Mouse (Mus musculus) c-Kit-positive CD71-positive TER-119-positive erythroid progenitor cells, embryonic 14.5 days (primary cell): ENCODE data around the gene Rln1.

Source experiments
- DNase-seq: peaks from one replicate; pipeline ENCODE4 v3.0.0-alpha.2; 2013; ENCODE audit warnings: low spot score

The Rln1 gene

DNA sequence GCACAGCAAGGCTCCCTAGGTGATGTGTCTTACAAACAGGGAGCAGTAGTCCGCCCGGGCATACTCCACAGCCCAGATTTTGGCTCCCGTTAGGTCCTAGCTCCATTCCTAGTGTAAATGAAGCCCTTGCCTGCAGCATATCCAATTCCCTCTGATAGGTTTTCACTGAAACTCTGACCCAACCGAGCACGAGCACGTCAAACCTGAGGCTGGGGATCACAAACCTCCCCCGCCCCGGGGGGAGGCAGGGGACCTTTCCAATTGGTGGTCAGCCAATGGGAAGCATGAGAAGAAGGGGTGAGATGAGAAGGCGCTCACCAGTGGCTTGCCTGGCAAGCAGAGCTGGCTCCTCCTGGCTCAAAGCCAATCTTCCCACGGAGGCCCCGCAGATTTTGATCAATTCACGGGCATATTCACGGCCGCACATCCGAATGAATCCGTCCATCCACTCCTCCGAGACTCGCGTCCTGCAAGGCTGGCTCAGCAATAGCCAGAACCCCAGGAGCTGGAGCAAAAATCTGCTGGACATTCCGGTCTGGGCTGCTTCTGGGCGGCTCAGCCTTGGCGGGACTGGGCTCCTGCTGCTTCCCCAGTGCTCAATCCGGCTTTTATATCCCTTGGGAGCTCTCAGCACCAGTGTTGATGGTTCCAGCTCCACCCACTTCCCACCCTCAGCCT, at the start of gene Rln1:
TSS of gene Rln1 (minus strand) at position 603 of the 678 bp plus-strand sequence.
- DNase-seq = no peak

DNA sequence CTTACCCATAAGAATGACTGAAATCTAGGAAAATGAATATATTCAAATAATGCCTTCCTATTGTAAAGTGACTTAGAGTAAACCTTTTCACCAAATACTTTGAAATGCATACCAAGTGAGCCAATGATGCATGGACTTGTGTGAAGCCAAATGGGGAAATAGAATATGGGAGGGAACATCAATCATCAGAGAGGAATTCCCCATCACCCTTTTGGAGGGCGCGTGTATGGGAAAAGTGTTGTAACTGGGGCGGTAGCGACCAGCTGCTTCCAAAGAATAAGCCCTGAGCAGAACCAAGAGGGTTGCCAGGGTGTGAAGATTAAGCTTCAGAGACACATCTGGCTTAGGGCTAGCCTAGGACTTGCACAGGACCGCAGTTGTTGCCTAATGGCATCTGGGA, 48.9 kb upstream of the Rln1 start:
- DNase-seq = no peak

- DNase-seq = no peak
These were observed 45.6 kb upstream of the Rln1 start for GRCm38 (mm10) chr19:29379839-29380603.

- DNase-seq = no peak
These were observed 41.9 kb upstream of the Rln1 start for GRCm38 (mm10) chr19:29376382-29376781.

GRCm38 (mm10) chr19:29374947-29375346, 40.5 kb upstream of the Rln1 start:
- no peak for DNase-seq

DNA sequence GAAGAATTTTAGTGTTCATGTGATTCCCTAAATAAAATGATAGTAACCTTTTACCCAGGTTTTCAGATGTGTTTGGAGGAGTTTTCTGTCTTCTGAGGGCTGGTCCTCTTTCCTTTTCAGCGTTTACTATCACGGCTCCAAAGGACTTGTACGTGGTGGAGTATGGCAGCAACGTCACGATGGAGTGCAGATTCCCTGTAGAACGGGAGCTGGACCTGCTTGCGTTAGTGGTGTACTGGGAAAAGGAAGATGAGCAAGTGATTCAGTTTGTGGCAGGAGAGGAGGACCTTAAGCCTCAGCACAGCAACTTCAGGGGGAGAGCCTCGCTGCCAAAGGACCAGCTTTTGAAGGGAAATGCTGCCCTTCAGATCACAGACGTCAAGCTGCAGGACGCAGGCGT, 39.0 kb upstream of the Rln1 start:
- DNase-seq = no peak

DNA sequence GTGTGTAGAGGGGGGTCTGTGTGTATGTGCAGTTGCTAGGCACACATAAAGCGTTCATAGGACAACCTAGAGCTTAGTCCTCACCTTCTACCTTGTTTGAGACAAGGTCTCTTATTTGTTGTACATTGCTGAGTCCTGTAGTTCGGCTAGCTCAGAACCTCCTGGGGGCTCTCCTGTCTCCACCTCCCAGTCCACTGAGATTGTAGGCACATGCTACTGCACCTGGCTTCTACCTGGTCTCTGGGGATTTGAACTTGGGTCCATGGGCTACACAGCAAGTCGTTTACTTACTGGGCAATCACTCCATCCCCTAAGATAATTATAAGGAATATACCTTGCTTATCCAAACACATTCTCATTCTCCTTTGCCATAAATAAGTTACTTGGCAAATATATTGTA, 38.2 kb upstream of the Rln1 start:
- DNase-seq = no peak

- no peak for DNase-seq
These were observed 37.7 kb upstream of the Rln1 start for GRCm38 (mm10) chr19:29372138-29372537.

DNA sequence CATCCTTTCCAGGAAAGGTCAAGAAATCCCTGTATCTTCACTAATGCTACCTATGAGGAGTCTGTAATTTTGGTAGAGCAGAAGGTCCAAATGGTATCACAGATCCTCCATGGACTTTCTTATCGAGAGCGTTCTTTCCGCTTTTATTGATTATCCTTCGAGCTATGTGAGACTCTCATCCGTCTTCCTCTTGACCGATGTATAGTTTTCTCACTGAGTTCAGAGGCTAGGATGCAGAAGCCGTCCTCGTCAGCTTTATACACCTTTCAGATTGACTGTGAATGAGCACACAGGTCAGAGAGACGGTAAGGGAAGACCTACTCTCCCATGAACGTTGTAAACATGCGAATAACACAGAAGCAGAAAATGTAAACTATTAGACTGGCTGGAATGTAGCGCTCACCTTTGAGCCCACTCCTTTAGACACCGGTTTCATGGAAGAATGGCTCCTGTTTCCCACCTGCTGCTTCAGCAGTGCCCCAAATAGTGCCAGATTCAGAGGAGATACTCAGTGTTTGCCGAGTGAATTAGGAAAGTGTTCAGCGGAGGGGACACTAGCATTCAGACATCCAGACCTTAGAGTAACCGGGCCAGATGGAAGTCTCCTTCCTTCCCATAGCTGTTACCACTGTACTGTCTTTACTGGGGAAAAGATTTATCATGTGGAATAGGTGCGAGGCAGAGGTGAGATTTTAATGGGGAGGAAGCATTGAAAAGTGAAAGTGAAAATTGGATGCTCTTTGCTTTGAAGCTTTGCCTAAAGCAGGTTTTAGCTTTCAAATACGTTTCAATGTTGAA, 37.0 kb upstream of the Rln1 start:
- no peak for DNase-seq

DNA sequence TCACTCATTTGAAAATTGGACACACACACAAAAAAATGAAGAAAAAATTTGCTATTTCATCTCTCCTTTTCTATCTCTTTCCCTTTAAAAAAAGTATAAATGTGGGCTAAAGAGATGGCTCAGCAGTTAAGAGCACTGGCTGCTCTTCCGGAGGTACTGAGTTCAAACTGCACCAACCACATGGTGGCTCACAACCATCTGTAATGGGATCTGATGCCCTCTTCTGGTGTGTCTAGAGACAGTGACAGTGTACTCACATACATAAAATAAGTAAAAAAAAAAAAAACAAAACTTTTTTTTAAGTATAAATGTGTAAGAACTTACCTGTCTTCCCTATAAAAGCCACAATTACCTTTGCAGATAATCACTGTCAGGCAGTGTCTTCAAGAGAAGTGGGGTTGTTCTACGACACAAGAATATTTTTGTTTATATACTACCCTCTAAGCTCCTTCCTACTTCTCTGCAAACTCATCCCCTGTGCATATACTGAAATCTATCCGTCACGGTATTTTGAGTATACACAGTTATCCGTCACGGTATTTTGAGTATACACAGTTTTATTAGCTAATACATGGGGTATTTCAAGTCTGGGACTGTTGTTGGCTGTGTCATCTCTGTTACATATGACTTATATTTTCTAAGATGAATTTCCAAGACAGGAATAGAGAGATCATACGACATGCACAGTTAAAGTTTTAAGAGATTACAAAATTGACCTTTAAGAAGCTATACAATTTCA, 36.2 kb upstream of the Rln1 start:
- DNase-seq = no peak

DNA sequence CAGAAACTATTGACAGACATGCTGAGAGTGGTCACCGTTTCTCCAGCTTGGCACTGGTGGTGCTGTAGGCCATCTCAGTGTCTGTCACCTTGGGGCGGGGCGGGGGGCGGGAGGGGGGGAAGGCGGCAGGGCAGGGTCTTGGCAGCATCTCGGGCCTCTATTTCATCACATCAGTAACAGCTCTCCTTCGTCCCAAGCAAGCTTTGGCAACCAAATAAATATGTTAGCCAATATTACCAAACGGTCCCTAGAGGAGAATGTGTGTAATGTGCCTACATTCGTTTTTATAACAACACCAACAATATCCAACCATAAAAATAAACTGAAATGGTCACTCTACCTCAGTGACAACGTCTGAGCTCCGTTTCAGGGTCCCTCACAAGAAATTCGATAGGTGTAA, 35.6 kb upstream of the Rln1 start:
- DNase-seq = no peak

GRCm38 (mm10) chr19:29368671-29369309, 34.3 kb upstream of the Rln1 start:
- DNase-seq = no peak

GRCm38 (mm10) chr19:29368041-29368440, 33.6 kb upstream of the Rln1 start:
- no peak for DNase-seq

- DNase-seq = peak; percentile 88
These were observed 32.6 kb upstream of the Rln1 start, which contains the start of the genes Plgrkt and Cd274 for GRCm38 (mm10) chr19:29366969-29367622. Plgrkt (minus strand) TSS chr19:29367390. Cd274 (plus strand) TSS chr19:29367455.

GRCm38 (mm10) chr19:29366226-29366968, 31.9 kb upstream of the Rln1 start:
- DNase-seq = no peak

DNA sequence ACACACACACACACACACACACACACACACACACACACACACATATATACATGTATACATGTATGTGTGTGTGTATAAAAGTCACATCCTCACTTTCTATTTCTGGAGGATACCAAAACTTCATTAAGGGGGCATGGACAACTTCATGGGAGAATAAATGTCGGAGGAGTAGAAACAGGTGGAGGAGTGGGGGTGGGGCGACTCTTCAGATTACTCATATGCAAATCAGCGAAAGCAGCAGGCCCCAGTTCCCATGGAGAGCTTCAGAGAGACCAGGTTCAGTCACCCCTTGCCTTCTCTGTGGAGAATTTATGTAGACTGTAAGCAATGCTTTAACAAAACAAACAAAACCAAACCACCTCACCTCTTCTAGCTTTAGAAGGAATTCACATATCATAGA, 30.6 kb upstream of the Rln1 start:
- DNase-seq = no peak

DNA sequence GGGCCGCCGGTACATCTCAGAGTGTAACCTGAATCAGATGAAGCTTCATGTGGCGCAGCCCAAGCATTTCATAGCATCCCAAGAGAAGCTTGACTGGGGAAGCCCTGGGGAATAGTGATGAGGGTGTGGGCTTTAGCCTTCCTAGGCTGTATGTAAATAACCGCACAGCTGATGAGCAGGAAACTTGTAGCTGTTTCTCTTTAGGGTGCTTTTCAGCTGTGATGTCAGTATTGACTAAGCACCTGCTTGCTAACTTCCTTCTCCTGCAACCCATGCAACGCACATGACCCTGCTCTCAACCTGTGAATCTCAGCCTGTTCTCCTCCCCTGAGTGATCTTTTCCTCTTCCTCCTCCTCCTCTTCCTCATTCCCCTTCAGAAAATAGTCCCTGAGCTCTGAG, 29.6 kb upstream of the Rln1 start:
- DNase-seq = no peak

DNA sequence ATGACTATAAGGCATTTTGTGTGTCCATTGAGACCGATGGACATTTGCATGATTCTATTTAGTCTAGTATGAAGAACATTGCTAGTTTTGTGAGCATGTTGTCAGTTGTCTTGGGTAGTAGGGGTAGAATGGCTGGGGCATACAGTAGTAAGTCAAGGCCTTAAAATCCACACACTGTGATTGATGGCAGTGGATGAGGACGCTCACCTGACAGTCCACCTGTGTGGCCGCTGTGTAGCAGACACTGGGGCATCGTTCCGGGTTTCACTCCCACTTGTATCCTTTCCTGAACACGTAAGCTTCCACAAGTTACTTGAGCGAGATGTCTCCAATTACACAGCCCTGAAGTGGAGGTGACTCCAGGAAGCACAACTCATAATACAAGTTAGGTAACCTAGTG, 29.1 kb upstream of the Rln1 start:
- DNase-seq = no peak

DNA sequence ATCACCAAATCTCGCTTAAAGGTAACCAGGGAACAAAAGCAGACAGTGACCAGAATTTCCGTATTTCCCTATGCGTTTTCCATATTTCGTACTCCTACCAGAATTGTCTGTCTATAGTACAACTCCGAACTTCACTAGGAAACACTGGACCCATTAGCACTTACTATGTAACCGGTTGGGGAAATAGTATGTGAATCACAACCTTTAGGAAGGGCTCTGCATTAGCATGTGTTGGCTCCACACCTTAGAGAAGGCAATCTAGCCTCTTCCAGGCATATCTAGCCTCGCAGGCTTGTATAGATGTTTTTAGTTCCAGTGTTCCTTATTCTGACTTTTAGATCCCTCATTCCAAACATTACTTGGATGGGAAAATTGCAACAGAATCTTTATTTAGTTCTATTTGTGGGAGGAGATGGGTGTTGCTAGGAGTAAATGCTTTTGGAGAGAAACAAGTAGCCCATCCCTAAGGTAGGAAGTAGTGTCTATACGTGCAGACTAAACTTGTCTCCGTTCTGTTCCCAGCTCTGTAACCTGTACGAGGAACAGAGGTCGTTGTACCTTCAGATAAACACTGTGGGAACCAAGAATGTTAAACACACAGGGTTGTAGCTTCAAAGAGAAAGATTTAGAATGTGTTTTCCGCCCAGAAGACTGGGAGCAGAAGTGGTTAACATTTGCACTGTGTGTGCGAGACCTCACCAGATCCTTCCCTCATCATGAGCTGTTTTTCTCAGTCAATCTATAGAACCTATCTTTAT, 27.9 kb upstream of the Rln1 start:
- no peak for DNase-seq
